Comparison of ENCODE assay signal across 16 mouse cellular contexts in the genomic region with DNA sequence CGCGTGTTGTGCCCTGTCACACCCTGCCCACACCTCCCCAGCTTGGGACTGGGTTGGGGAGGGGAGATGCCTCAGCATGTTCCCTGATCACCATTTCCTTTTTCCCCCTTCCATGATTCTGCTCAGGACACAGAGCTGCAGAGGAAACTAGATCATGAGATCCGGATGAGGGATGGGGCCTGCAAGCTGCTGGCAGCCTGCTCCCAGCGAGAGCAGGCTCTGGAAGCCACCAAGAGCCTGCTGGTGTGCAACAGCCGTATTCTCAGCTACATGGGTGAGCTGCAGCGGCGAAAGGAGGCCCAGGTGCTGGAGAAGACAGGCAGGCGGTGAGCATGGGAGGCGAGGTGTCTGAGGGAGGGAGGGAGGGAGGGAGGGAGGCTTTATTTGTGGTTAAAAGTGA. TPM values are rescaled to one million over a fixed set of nuclear protein-coding genes. Genes with fewer than 3 reads are reported as not detected.
DNase-seq lines count a peak whose midpoint lies in the region; ATAC-seq and TF ChIP-seq lines count a peak whose summit lies in the region.
"Had no signal": no experiment of that assay in that cellular context is flagged by ENCODE, and none has a peak within 500 bp of the region (broad histone marks: within the 10 kb centered on the region; RNA-seq: fewer than 3 reads in every experiment).

No protein-coding gene starts in this region.

- H3K4me2 ChIP-seq in kidney, embryonic 14.5 days (replicated peaks; ENCODE audit: low read depth, low read length), result no peak overlapping the region
- no peak overlapping the region for H3K4me2 ChIP-seq in kidney, embryonic 16.5 days (replicated peaks; ENCODE audit: low read depth, low read length)
- H3K4me2 ChIP-seq: forebrain, embryonic 13.5 days; midbrain, embryonic 12.5 days had no signal

- no peak overlapping the region for H3K4me3 ChIP-seq in kidney, embryonic 14.5 days (ENCODE audit: low read length)
- H3K4me3 ChIP-seq in kidney, embryonic 16.5 days (ENCODE audit: low read length), result no peak overlapping the region
- peak overlapping the region; percentile 26; the same call in 1 of the 2 replicates for H3K4me3 ChIP-seq in E14TG2a.4 (replicated peaks; ENCODE audit: low read length)
- H3K4me3 ChIP-seq in embryonic fibroblast, embryonic 13.5 days (ENCODE audit: insufficient read depth, low read length), result no peak overlapping the region
- H3K4me3 ChIP-seq: forebrain, embryonic 13.5 days; midbrain, embryonic 12.5 days had no signal

- peak; percentile 89 for DNase-seq in heart, adult 11 months
- no peak for DNase-seq in heart, adult 18-20 months
- no peak for DNase-seq in thymus, postnatal 0 days (ENCODE audit: low spot score)
- DNase-seq in ovary, postnatal 10 days (ENCODE audit: low spot score), result no peak
- DNase-seq: adrenal gland, postnatal 10 days; cerebellum, adult 9-10 months; kidney, adult 9 months; layer of hippocampus, adult 9-11 months; thymus, adult 2 months had no signal

- WGBS in kidney, embryonic 14.5 days, result 66% methylated on average over 9 of the region's 9 CpGs
- WGBS in kidney, embryonic 16.5 days, result 56% methylated on average over 8 of the region's 9 CpGs

- TF ChIP-seq POLR2A in embryonic fibroblast, embryonic 13.5 days (IDR thresholded peaks at IDR 0.05; ENCODE audit: low read depth, low read length), result no peak

- peaks cover 34% of the 10 kb centered on the region for H3K36me3 ChIP-seq in kidney, embryonic 14.5 days (ENCODE audit: control insufficient read depth, insufficient read depth, low read length)
- peaks cover 28% of the 10 kb centered on the region for H3K36me3 ChIP-seq in kidney, embryonic 16.5 days (ENCODE audit: insufficient read depth, low read length)
- H3K36me3 ChIP-seq in E14TG2a.4 (ENCODE audit: insufficient read depth, low read length), result peaks cover 6% of the 10 kb centered on the region

- no peaks in the 10 kb centered on the region for H3K9me3 ChIP-seq in kidney, embryonic 14.5 days (ENCODE audit: control insufficient read depth, low read length)
- H3K9me3 ChIP-seq in kidney, embryonic 16.5 days (ENCODE audit: low read length), result no peaks in the 10 kb centered on the region
- peaks cover 5% of the 10 kb centered on the region; the same call in 1 of the 2 replicates for H3K9me3 ChIP-seq in E14TG2a.4 (ENCODE audit: low read length)
- H3K9me3 ChIP-seq: forebrain, embryonic 13.5 days; midbrain, embryonic 12.5 days had no signal

- 0 out of 2 replicates have a peak overlapping the region, but pooled peaks have one; percentile 24 for H3K27ac ChIP-seq in kidney, embryonic 14.5 days (ENCODE audit: low read depth, low read length)
- no peak overlapping the region; the same call in 1 of the 2 replicates for H3K27ac ChIP-seq in kidney, embryonic 16.5 days (ENCODE audit: low read length)
- H3K27ac ChIP-seq in embryonic fibroblast, embryonic 13.5 days (ENCODE audit: insufficient read depth, low read length), result peak overlapping the region; percentile 16
- H3K27ac ChIP-seq: forebrain, embryonic 13.5 days; hindbrain, postnatal 0 days; midbrain, embryonic 12.5 days had no signal

- no peaks in the 10 kb centered on the region for H3K27me3 ChIP-seq in kidney, embryonic 14.5 days (ENCODE audit: control insufficient read depth, insufficient read depth, low read length)
- H3K27me3 ChIP-seq in kidney, embryonic 16.5 days (ENCODE audit: insufficient read depth, low read length), result no peaks in the 10 kb centered on the region
- peaks cover 53% of the 10 kb centered on the region for H3K27me3 ChIP-seq in E14TG2a.4 (ENCODE audit: insufficient read depth, low read length)

- no peak overlapping the region for H3K9ac ChIP-seq in kidney, embryonic 14.5 days (ENCODE audit: low read depth, low read length)
- H3K9ac ChIP-seq in kidney, embryonic 16.5 days (replicated peaks; ENCODE audit: low read length), result no peak overlapping the region
- H3K9ac ChIP-seq: forebrain, embryonic 13.5 days; midbrain, embryonic 12.5 days had no signal

- TF ChIP-seq CTCF in E14TG2a.4 (conservative IDR thresholded peaks at IDR 0.05; ENCODE audit: low read length), result no peak
- TF ChIP-seq CTCF in embryonic fibroblast, embryonic 13.5 days (IDR thresholded peaks at IDR 0.05; ENCODE audit: borderline replicate concordance, insufficient read depth, low read length), result no peak

- no peak for ATAC-seq in kidney, embryonic 14.5 days (ENCODE audit: low FRiP score, low TSS enrichment)
- ATAC-seq in kidney, embryonic 16.5 days (ENCODE audit: low FRiP score, low TSS enrichment), result no peak
- ATAC-seq: forebrain, embryonic 13.5 days; hindbrain, postnatal 0 days had no signal

- peaks cover 13% of the 10 kb centered on the region; the same call in 1 of the 2 replicates for H3K4me1 ChIP-seq in kidney, embryonic 14.5 days (ENCODE audit: control insufficient read depth, insufficient read depth, low read length)
- H3K4me1 ChIP-seq in kidney, embryonic 16.5 days (ENCODE audit: insufficient read depth, low read length), result peaks cover 17% of the 10 kb centered on the region
- peaks cover 57% of the 10 kb centered on the region for H3K4me1 ChIP-seq in E14TG2a.4 (replicated peaks; ENCODE audit: low read depth, low read length)
- H3K4me1 ChIP-seq in embryonic fibroblast, embryonic 13.5 days (ENCODE audit: control insufficient read depth, insufficient read depth, low read length), result peaks cover 18% of the 10 kb centered on the region

RNA-seq across cellular contexts. Expression of a gene that starts 10.4 kb away (rescaled TPM):
- total RNA-seq in heart, adult 18-20 months (2021), result 1 to 10 TPM; 1.6 to 1.8 TPM
- polyA plus RNA-seq in kidney, embryonic 14.5 days (2014; fragmentation: Nextera tagmentation; extraction: Ambion mirVana), result 6.2 and 8.6 TPM in 2 replicates
- 7.7 and 8.0 TPM in 2 replicates for polyA plus RNA-seq in kidney, embryonic 16.5 days (2015; fragmentation: Nextera tagmentation; extraction: Ambion mirVana)
- 5.4 TPM in 2 replicates for polyA plus RNA-seq in embryonic fibroblast, embryonic 13.5 days (2011; ENCODE audit: insufficient read length, low read depth, missing spikeins)
- 0.67 and 0.95 TPM in 2 replicates for polyA plus RNA-seq in thymus, postnatal 0 days (2015; fragmentation: Nextera tagmentation; extraction: Ambion mirVana)

RNA-seq across cellular contexts. Expression of a gene that starts 10.4 kb away (rescaled TPM):
- under 1 TPM; 0.12 to 0.18 TPM for total RNA-seq in heart, adult 18-20 months (2021)
- polyA plus RNA-seq in kidney, embryonic 14.5 days (2014; fragmentation: Nextera tagmentation; extraction: Ambion mirVana), result 0.94 and 0.96 TPM in 2 replicates
- 2.6 and 2.8 TPM in 2 replicates for polyA plus RNA-seq in kidney, embryonic 16.5 days (2015; fragmentation: Nextera tagmentation; extraction: Ambion mirVana)
- 0.51 and 0.70 TPM in 2 replicates for polyA plus RNA-seq in embryonic fibroblast, embryonic 13.5 days (2011; ENCODE audit: insufficient read length, low read depth, missing spikeins)
- 0.21 and 0.44 TPM in 2 replicates for polyA plus RNA-seq in thymus, postnatal 0 days (2015; fragmentation: Nextera tagmentation; extraction: Ambion mirVana)

RNA-seq across cellular contexts. Expression of a gene that starts 10.5 kb away (rescaled TPM):
- total RNA-seq in heart, adult 18-20 months (2021), result 1 to 10 TPM; 3.5 to 5.9 TPM
- 14.9 and 18.0 TPM in 2 replicates for polyA plus RNA-seq in kidney, embryonic 14.5 days (2014; fragmentation: Nextera tagmentation; extraction: Ambion mirVana)
- 43.0 and 43.9 TPM in 2 replicates for polyA plus RNA-seq in kidney, embryonic 16.5 days (2015; fragmentation: Nextera tagmentation; extraction: Ambion mirVana)
- 13.4 and 15.4 TPM in 2 replicates for polyA plus RNA-seq in embryonic fibroblast, embryonic 13.5 days (2011; ENCODE audit: insufficient read length, low read depth, missing spikeins)
- 29.1 and 30.9 TPM in 2 replicates for polyA plus RNA-seq in thymus, postnatal 0 days (2015; fragmentation: Nextera tagmentation; extraction: Ambion mirVana)

RNA-seq across cellular contexts. Expression of a gene that starts 19.9 kb away (rescaled TPM):
- total RNA-seq in heart, adult 18-20 months (2021), result 100 to 1,000 TPM; 130 to 133 TPM
- polyA plus RNA-seq in kidney, embryonic 14.5 days (2014; fragmentation: Nextera tagmentation; extraction: Ambion mirVana), result 58.6 and 75.0 TPM in 2 replicates
- polyA plus RNA-seq in kidney, embryonic 16.5 days (2015; fragmentation: Nextera tagmentation; extraction: Ambion mirVana), result 97.7 and 101 TPM in 2 replicates
- polyA plus RNA-seq in embryonic fibroblast, embryonic 13.5 days (2011; ENCODE audit: insufficient read length, low read depth, missing spikeins), result 92.5 and 98.8 TPM in 2 replicates
- polyA plus RNA-seq in thymus, postnatal 0 days (2015; fragmentation: Nextera tagmentation; extraction: Ambion mirVana), result 62.8 and 64.5 TPM in 2 replicates

RNA-seq across cellular contexts. Expression of a gene that starts 20.6 kb away (rescaled TPM):
- 10 to 100 TPM; 11.9 to 15.7 TPM for total RNA-seq in heart, adult 18-20 months (2021)
- polyA plus RNA-seq in kidney, embryonic 14.5 days (2014; fragmentation: Nextera tagmentation; extraction: Ambion mirVana), result 18.8 and 20.0 TPM in 2 replicates
- 14.2 TPM in 2 replicates for polyA plus RNA-seq in kidney, embryonic 16.5 days (2015; fragmentation: Nextera tagmentation; extraction: Ambion mirVana)
- polyA plus RNA-seq in embryonic fibroblast, embryonic 13.5 days (2011; ENCODE audit: insufficient read length, low read depth, missing spikeins), result 6.6 and 7.4 TPM in 2 replicates
- polyA plus RNA-seq in thymus, postnatal 0 days (2015; fragmentation: Nextera tagmentation; extraction: Ambion mirVana), result 17.7 and 17.9 TPM in 2 replicates
